Mouse (Mus musculus) left cerebral cortex, adult 8-10 months (tissue): ENCODE data around the gene Zdhhc22. TPM values are rescaled to one million over a fixed set of nuclear protein-coding genes. Genes with fewer than 3 reads are reported as not detected.

Experiments
- DNase-seq, 2 experiments: peaks; one replicate each; pipeline ENCODE4 v3.0.0; 2022; ENCODE audit warnings: low spot score in 2 of 2
- total RNA-seq, 4 experiments: library from RNA; stranded (reverse); gene quantifications; 2 replicates each; pipeline ENCODE4 v1.2.4; 2022

The Zdhhc22 gene
- total RNA-seq, 4 experiments from 2014 or later, result 46.9 to 56.7 (median 53.3) TPM

GRCm38 (mm10) chr12:86995931-86996330, 5.7 kb upstream of the Zdhhc22 start:
- no peak for DNase-seq

- no peak for DNase-seq
Observed at GRCm38 (mm10) chr12:86994776-86995175, 4.5 kb upstream of the Zdhhc22 start.

- no peak for DNase-seq
Observed at GRCm38 (mm10) chr12:86994166-86994565, 3.9 kb upstream of the Zdhhc22 start.

- DNase-seq, result no peak
Observed at GRCm38 (mm10) chr12:86990755-86991110, 503 bp upstream of the Zdhhc22 start.

GRCm38 (mm10) chr12:86989378-86989777, 852 bp downstream of the Zdhhc22 start:
- no peak for DNase-seq

GRCm38 (mm10) chr12:86988227-86988626, 2.0 kb downstream of the Zdhhc22 start:
- no peak for DNase-seq

GRCm38 (mm10) chr12:86986562-86986961, 3.7 kb downstream of the Zdhhc22 start:
- peak in 1 of 2 experiments; percentile 61 for DNase-seq

GRCm38 (mm10) chr12:86984194-86984555, 6.1 kb downstream of the Zdhhc22 start:
- no peak for DNase-seq

GRCm38 (mm10) chr12:86983470-86984193, 6.6 kb downstream of the Zdhhc22 start:
- DNase-seq, result peak in 1 of 2 experiments; percentile 63

- DNase-seq, result no peak
Observed at GRCm38 (mm10) chr12:86981180-86981579, 9.1 kb downstream of the Zdhhc22 start.

- peak in 1 of 2 experiments; percentile 87 for DNase-seq
Observed at GRCm38 (mm10) chr12:86977833-86978232, 12.4 kb downstream of the Zdhhc22 start.

- DNase-seq, result no peak
Observed at GRCm38 (mm10) chr12:86976511-86977168, 13.6 kb downstream of the Zdhhc22 start.

GRCm38 (mm10) chr12:86975761-86976160, 14.5 kb downstream of the Zdhhc22 start:
- no peak for DNase-seq

GRCm38 (mm10) chr12:86974387-86975288, 15.6 kb downstream of the Zdhhc22 start:
- DNase-seq, result peak in 1 of 2 experiments; percentile 80

GRCm38 (mm10) chr12:86973706-86974105, 16.5 kb downstream of the Zdhhc22 start:
- peak in 1 of 2 experiments; percentile 77 for DNase-seq

GRCm38 (mm10) chr12:86973216-86973615, 17.0 kb downstream of the Zdhhc22 start:
- DNase-seq, result peak in 1 of 2 experiments; percentile 81

GRCm38 (mm10) chr12:86971089-86971488, 19.1 kb downstream of the Zdhhc22 start:
- no peak for DNase-seq

GRCm38 (mm10) chr12:86969220-86969601, 21.0 kb downstream of the Zdhhc22 start:
- DNase-seq, result no peak

GRCm38 (mm10) chr12:86968468-86969219, 21.6 kb downstream of the Zdhhc22 start:
- peak in 1 of 2 experiments; percentile 88 for DNase-seq

- DNase-seq, result no peak
Observed at GRCm38 (mm10) chr12:86965237-86965799, 24.9 kb downstream of the Zdhhc22 start.
